12 mouse cellular contexts compared by ENCODE assay signal in genomic region chr11:107730940-107731339, GRCm38 (mm10). TPM values are rescaled to one million over a fixed set of nuclear protein-coding genes. Genes with fewer than 3 reads are reported as not detected.
DNase-seq lines count a peak whose midpoint lies in the region; ATAC-seq and TF ChIP-seq lines count a peak whose summit lies in the region.
"Had no signal": no experiment of that assay in that cellular context is flagged by ENCODE, and none has a peak within 500 bp of the region (broad histone marks: within the 10 kb centered on the region; RNA-seq: fewer than 3 reads in every experiment).

No protein-coding gene starts in this region.

- no peaks in the 10 kb centered on the region for H3K4me1 ChIP-seq in stomach, postnatal 0 days (replicated peaks; ENCODE audit: control insufficient read depth, insufficient read depth)
- H3K4me1 ChIP-seq in liver, postnatal 0 days (ENCODE audit: insufficient read depth): no peaks in the 10 kb centered on the region
- H3K4me1 ChIP-seq: intestine, embryonic 15.5 days; stomach, embryonic 15.5 days had no signal

- peak overlapping the region; percentile 73 for H3K4me2 ChIP-seq in myocyte (ENCODE audit: low read depth)
- no peak overlapping the region for H3K4me2 ChIP-seq in stomach, postnatal 0 days (replicated peaks; ENCODE audit: low read depth)
- no peak overlapping the region for H3K4me2 ChIP-seq in liver, postnatal 0 days (ENCODE audit: low read depth, low read length)
- H3K4me2 ChIP-seq: intestine, embryonic 15.5 days; stomach, embryonic 15.5 days had no signal

- ATAC-seq in stomach, postnatal 0 days (ENCODE audit: low FRiP score, low TSS enrichment): no peak
- ATAC-seq in liver, postnatal 0 days: no peak
- ATAC-seq: intestine, embryonic 15.5 days had no signal

- no peak for TF ChIP-seq EP300 in stomach, postnatal 0 days (optimal IDR thresholded peaks at IDR 0.05)
- no peak for TF ChIP-seq EP300 in liver, postnatal 0 days (IDR thresholded peaks at IDR 0.05; ENCODE audit: low read depth)

- intact Hi-C loops in left cerebral cortex, postnatal 10 days (cut with DNase I): no loop called here

- peak; percentile 31 for TF ChIP-seq POLR2A in myocyte (IDR thresholded peaks at IDR 0.05; ENCODE audit: insufficient read length, low read depth)

- WGBS in stomach, postnatal 0 days: 75% methylated on average over 4 of the region's 4 CpGs
- 71% methylated on average over 4 of the region's 4 CpGs for WGBS in liver, postnatal 0 days (ENCODE audit: insufficient replicate concordance)

- H3K9ac ChIP-seq in stomach, postnatal 0 days (ENCODE audit: low read length): no peak overlapping the region
- H3K9ac ChIP-seq in liver, postnatal 0 days (replicated peaks): no peak overlapping the region
- H3K9ac ChIP-seq: intestine, embryonic 15.5 days; stomach, embryonic 15.5 days had no signal

- no peaks in the 10 kb centered on the region for H3K79me2 ChIP-seq in myocyte (ENCODE audit: control insufficient read depth, insufficient read depth)

- no peaks in the 10 kb centered on the region for H3K36me3 ChIP-seq in myocyte (ENCODE audit: control insufficient read depth, insufficient read depth)
- H3K36me3 ChIP-seq in stomach, postnatal 0 days (ENCODE audit: control insufficient read depth, insufficient read depth, low read length): no peaks in the 10 kb centered on the region
- no peaks in the 10 kb centered on the region for H3K36me3 ChIP-seq in liver, postnatal 0 days (replicated peaks; ENCODE audit: insufficient read depth, low read length)
- H3K36me3 ChIP-seq: intestine, embryonic 15.5 days; stomach, embryonic 15.5 days had no signal

- H3K9me3 ChIP-seq in stomach, postnatal 0 days (ENCODE audit: control insufficient read depth, low read length): no peaks in the 10 kb centered on the region
- no peaks in the 10 kb centered on the region for H3K9me3 ChIP-seq in liver, postnatal 0 days (ENCODE audit: low read length)
- H3K9me3 ChIP-seq: intestine, embryonic 15.5 days; stomach, embryonic 15.5 days had no signal

- TF ChIP-seq CTCF in stomach, postnatal 0 days (IDR thresholded peaks at IDR 0.05; ENCODE audit: low read depth): no peak
- no peak for TF ChIP-seq CTCF in liver, postnatal 0 days (IDR thresholded peaks at IDR 0.05; ENCODE audit: low read depth)

- no peak overlapping the region for H3K4me3 ChIP-seq in myocyte
- no peak overlapping the region for H3K4me3 ChIP-seq in stomach, postnatal 0 days (ENCODE audit: low read depth, low read length)
- H3K4me3 ChIP-seq in liver, postnatal 0 days (ENCODE audit: low read depth, low read length): no peak overlapping the region
- H3K4me3 ChIP-seq: intestine, embryonic 15.5 days; stomach, embryonic 15.5 days had no signal

- no peak overlapping the region for H3K27ac ChIP-seq in stomach, postnatal 0 days (replicated peaks)
- no peak overlapping the region for H3K27ac ChIP-seq in liver, postnatal 0 days (ENCODE audit: low read depth)
- H3K27ac ChIP-seq: intestine, embryonic 15.5 days; stomach, embryonic 15.5 days had no signal

- DNase-seq in left cerebral cortex, adult 11 months (ENCODE audit: low spot score): peak; percentile 26
- DNase-seq in left cerebral cortex, postnatal 10 days (ENCODE audit: extremely low spot score in 1 of 2, low spot score in 2 of 2): no peak
- peak; percentile 55 to 62 for DNase-seq in cerebellum, adult 18-20 months
- DNase-seq in gastrocnemius, adult 8-10 months (ENCODE audit: low spot score in 2 of 2): peak; percentile 61 to 75
- DNase-seq in stomach, postnatal 0 days (ENCODE audit: low spot score): no peak
- DNase-seq in urinary bladder, adult 18-20 months (ENCODE audit: low spot score in 2 of 2): no peak
- no peak for DNase-seq in liver, postnatal 0 days
- DNase-seq: liver; lung, postnatal 4 days had no signal

- no peaks in the 10 kb centered on the region for H3K27me3 ChIP-seq in myocyte (ENCODE audit: control insufficient read depth, insufficient read depth, insufficient read length)
- no peaks in the 10 kb centered on the region for H3K27me3 ChIP-seq in stomach, postnatal 0 days (ENCODE audit: control insufficient read depth, insufficient read depth, low read length)
- no peaks in the 10 kb centered on the region for H3K27me3 ChIP-seq in liver, postnatal 0 days (ENCODE audit: insufficient read depth, low read length)
- H3K27me3 ChIP-seq: intestine, embryonic 15.5 days; stomach, embryonic 15.5 days had no signal

- H3ac ChIP-seq in myocyte (ENCODE audit: control insufficient read depth, insufficient read length): no peak overlapping the region

TF ChIP-seq in myocyte, 11 proteins besides CTCF, POLR2A, EP300 and RAD21:
- TF ChIP-seq MYOD1 (IDR thresholded peaks at IDR 0.05; ENCODE audit: control insufficient read depth in 1 of 3, insufficient read length in 2 of 3, low read depth in 2 of 3): peak in 1 of 3 experiments; percentile 16
- peak; percentile 11 for TF ChIP-seq USF1 (IDR thresholded peaks at IDR 0.05; ENCODE audit: low read depth)
- TF ChIP-seq SRF (IDR thresholded peaks at IDR 0.05; ENCODE audit: control insufficient read depth, insufficient read length, low read depth): no peak
- TF ChIP-seq MYOG (IDR thresholded peaks at IDR 0.05; ENCODE audit: control insufficient read depth in 1 of 3, insufficient read depth in 1 of 3, insufficient read length in 2 of 3, low read depth in 2 of 3): peak in 1 of 3 experiments; percentile 18
- no peak for TF ChIP-seq POLR2AphosphoS2 (IDR thresholded peaks at IDR 0.05; ENCODE audit: insufficient read length, low read depth)

RNA-seq across cellular contexts. Expression of gene Cacng1, which starts 14.6 kb away (rescaled TPM):
- total RNA-seq in left cerebral cortex, postnatal 10 days (2021): under 1 TPM; 0.36 to 0.47 TPM
- 100 to 1,000 TPM; 352 to 401 (median 391) TPM for total RNA-seq in gastrocnemius, adult 8-10 months (2022)
- polyA plus RNA-seq in myocyte (2012; fragmentation: generic; extraction: Trizol): 603 TPM
- polyA plus RNA-seq in stomach, postnatal 0 days (2015; fragmentation: Nextera tagmentation; extraction: Ambion mirVana): 0.21 and 0.22 TPM in 2 replicates
- polyA plus RNA-seq in liver, postnatal 0 days (2015; fragmentation: Nextera tagmentation; extraction: Ambion mirVana): 0.81 and 1.7 TPM in 2 replicates

Comparison
In these comparisons a context has a peak if more than half of its experiments do, and no peak if none do; other contexts are left out.
1. DNase-seq: peak in left cerebral cortex, adult 11 months (single experiment), cerebellum, adult 18-20 months (2 of 2) and gastrocnemius, adult 8-10 months (2 of 2); none in left cerebral cortex, postnatal 10 days (0 of 2), stomach, postnatal 0 days (single experiment), urinary bladder, adult 18-20 months (0 of 2) and liver, postnatal 0 days (single experiment).
2. RNA of gene Cacng1, which starts 14.6 kb away (polyA plus RNA-seq): 603 TPM in myocyte (single experiment); 0.81 to 1.7 TPM in liver, postnatal 0 days and 0.21 to 0.22 TPM in stomach, postnatal 0 days; every median in the first group is over 100 times any median in the second.